Mouse (Mus musculus) WW6 (cell line): ENCODE measurements around the gene Ccdc18.
"Not testable (repeated sequence)": the region's sequence is repeated elsewhere in the genome, so short reads cannot be mapped to it uniquely, and the experiment has no call there.

Source experiments
- DNase-seq: peaks from one replicate; pipeline ENCODE4 v3.0.0-alpha.2; 2013; ENCODE audit warnings: low read depth, low spot score

Gene Ccdc18

DNA sequence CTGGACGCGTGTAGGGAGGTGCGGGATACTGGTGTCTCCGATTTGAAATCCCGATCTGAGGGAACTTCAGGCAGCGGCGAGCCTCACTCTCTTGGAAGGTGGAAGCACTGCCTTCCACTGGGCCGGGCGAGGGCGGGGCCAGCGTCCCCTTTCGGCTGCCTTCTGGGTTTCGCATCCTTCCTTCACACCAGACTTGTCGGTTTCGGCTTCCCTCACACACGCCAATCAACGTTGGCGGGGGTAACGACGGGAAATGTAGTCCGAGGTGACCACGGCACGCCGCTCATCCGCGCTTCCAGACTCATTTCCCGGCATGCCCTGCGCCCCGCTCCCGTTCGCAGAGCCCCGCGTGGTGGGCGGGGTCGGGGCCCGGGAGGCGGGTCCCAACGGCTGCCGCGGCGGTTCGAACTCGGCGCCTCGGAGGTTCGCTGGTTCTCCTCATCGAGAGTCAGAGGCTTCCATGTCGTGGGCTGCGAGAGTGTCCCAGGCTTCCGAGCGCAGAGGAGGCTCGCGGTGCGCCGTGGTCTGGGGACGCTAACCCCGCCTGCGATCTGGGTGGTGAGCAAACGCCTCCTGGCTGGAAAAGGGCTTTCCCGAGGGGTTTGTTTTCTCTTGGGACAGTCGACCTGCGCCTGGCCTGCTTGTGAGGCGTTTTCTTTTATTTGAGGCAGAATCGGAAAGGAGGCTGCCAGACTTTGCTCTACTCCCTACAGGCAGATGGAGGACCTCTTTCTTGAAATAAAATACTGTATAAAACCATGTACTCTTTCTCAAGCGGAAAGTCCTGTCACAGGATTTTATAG lies at the start of gene Ccdc18, which contains the start of gene Tmed5:
Gene Ccdc18 (plus strand): TSS at position 435 of the 803 bp plus-strand sequence.
Gene Tmed5 (minus strand): TSS at position 180 of the 803 bp plus-strand sequence.
- DNase-seq = peak; percentile 96

DNA sequence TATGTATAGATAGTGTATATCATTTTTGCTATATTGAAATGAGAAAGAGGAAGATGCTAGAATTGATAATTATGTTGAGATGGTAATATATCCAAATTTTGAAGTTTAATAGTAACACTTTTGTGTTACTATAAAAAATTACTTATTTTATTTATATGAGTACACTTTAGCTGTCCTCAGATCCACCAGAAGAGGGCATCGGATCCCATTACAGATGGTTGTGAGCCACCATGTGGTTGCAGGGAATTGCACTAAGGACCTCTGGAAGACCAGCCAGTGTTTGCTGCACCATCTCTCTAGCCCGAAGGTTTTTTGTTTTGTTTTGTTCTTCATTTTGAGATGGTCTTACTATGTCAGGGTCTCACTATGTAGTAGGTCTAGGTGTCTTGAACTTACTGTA lies 47.2 kb upstream of the Ccdc18 start:
- no peak for DNase-seq

DNA sequence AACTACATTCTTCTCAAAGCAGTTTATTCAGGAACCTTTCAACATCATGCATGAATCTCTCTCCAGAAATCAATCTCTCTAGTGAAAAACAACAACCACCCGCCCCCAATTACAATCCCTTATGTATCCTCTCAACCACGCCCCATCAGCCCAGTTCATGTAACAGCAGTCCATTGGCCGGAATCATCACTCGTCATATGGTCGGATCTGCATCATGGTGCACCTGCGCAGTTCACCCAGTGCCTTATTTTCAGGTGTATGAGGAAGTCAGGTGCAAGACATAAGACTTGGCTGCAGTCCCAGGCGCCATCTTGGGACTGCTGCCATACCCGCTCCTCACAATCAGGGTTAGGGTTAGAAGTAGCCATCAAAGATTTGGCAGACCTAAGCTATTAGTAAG lies 39.9 kb upstream of the Ccdc18 start:
- not testable (repeated sequence) for DNase-seq

- no peak for DNase-seq
Measured at GRCm38 (mm10) chr5:108097676-108098075, 35.0 kb upstream of the Ccdc18 start.

DNA sequence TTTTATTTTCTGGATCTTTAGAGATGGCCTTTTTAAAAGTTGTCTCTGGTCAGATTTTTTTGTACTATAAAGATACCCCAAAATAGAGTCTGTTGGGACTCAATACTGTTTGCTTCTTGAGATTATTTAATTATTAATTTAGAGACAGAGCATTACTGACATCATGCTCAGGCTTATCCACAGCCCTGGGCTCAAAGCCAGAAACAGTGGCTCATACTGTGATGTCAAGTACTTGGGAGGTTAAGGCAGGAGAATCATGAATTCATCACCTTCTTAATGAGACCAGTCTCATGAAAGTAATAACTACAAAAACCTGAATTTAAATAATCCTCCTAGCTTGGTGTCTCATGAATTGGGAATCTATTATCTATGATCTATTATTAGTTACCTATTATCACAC lies 32.5 kb upstream of the Ccdc18 start:
- DNase-seq = no peak

GRCm38 (mm10) chr5:108104306-108104705 lies 28.4 kb upstream of the Ccdc18 start:
- DNase-seq = no peak

GRCm38 (mm10) chr5:108109346-108109745 lies 23.3 kb upstream of the Ccdc18 start:
- DNase-seq = no peak

DNA sequence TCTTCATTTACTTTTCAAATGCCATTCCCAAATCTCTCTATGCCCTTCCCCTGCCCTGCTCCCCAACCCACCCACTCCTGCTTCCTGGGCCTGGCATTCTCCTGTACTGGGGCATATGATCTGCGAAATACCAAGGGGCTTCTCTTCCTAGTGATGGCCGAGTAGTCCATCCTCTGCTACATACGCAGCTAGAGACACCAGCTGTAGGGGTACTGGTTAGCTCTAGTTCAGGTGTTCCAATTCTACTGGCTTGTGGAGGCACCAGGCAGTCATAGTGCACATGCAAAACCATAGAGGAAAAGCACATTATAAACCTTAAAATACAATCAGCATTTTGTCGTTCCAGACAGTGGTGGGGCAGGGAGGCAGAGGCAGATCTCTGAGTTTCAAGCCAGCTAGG lies 15.0 kb upstream of the Ccdc18 start:
- no peak for DNase-seq

GRCm38 (mm10) chr5:108120221-108120900 lies 12.3 kb upstream of the Ccdc18 start:
- peak; percentile 46 for DNase-seq

GRCm38 (mm10) chr5:108131849-108132440 lies 730 bp upstream of the Ccdc18 start:
- DNase-seq = no peak

- no peak for DNase-seq
Measured at GRCm38 (mm10) chr5:108152592-108152991, 19.9 kb downstream of the Ccdc18 start.

DNA sequence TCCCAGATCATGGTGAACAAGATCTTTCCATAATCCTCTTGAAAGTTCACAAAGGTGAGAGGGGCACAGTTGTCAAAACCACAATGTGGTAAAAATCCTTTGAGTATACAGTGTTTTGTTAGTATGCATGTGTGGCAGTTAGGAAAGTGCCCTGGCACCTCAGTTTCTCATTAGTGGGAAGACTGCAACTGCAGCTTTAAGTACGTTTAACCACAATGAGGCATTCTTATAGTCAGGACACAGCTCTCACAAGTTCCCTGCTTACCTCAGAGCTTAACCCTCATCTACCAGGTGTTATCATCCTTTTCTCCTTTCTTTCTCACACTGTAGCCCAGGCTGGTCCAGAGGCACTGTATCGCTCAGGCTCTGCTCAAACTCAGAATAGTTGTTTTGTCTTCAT lies 28.1 kb downstream of the Ccdc18 start:
- DNase-seq = no peak

DNA sequence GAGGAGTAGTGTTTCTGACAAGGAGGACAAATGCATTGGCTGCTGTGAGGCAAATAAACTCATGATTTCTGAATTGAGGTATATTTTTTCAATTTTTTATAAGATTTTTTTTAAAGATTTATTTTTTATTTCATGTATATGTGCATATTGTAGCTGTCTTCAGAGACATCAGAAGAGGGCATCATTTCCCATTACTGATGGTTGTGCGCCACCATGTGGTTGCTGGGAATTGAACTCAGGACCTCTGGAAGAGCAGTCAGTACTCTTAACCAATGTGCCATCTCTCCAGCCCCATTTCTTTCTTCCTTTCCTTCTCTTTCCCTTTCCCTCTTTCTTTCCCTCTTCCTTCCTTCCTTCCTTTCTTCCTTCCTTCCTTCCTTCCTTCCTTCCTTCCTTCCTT lies 31.0 kb downstream of the Ccdc18 start:
- DNase-seq = no peak

GRCm38 (mm10) chr5:108184050-108184449 lies 51.4 kb downstream of the Ccdc18 start:
- no peak for DNase-seq

- no peak for DNase-seq
Measured at GRCm38 (mm10) chr5:108188967-108189366, 56.3 kb downstream of the Ccdc18 start.

DNA sequence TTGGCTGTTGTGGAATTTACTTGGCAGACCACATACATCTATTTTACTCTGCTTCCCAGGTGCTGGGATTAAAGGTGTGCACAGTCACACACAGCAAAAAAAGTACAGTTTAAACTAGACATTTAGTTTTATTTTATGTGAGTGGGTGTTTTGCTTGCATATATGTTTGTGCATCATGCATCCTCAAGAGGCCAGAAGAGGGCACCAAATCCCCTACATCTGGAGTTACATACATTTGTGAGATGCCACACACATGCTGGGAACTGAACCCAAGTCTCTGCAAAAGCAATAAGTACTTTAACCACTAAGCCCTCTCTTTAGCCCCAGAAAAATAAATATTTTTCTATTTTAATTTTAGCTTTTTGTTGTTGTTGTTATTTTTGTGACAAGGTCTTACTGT lies 73.3 kb downstream of the Ccdc18 start:
- DNase-seq = no peak

GRCm38 (mm10) chr5:108211512-108211911 lies 78.8 kb downstream of the Ccdc18 start:
- no peak for DNase-seq

DNA sequence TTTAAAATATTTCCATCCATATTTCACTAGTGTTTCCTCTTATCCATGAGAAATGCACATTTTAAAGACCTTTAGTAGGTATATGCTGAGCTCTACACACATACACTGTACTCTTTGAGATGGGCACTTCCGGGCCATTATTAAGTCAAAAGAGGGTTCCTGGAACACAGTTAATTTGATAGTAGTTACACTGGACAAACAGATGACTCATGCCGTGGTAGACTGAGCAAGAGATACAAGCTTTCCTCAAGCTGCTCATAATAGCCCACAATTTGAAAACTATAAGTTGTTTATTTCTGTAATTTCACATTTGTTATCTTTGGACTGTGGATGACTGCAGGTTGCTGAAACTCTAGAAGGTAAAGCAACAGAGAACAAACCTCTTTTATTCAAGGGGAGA lies 82.3 kb downstream of the Ccdc18 start:
- no peak for DNase-seq

DNA sequence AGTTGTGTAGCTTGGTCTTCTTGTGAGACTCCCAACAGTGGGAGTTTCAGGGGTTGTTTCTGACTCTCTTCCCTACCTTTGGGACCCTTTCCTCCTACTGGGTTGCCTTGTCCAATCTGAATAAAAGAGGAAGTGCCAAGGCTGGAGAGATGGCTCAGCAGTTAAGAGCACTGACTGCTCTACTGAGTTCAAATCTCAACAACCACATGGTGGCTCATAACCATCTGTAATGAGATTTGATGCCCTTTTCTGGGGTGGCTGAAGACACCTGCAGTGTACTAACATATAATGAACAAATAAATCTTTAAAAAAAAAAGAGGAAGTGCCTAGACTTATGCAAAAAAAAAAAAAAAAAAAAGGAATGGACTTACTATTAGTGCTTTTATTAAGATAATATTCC lies 91.4 kb downstream of the Ccdc18 start:
- DNase-seq = no peak

GRCm38 (mm10) chr5:108226159-108226558 lies 93.5 kb downstream of the Ccdc18 start:
- DNase-seq = no peak

DNA sequence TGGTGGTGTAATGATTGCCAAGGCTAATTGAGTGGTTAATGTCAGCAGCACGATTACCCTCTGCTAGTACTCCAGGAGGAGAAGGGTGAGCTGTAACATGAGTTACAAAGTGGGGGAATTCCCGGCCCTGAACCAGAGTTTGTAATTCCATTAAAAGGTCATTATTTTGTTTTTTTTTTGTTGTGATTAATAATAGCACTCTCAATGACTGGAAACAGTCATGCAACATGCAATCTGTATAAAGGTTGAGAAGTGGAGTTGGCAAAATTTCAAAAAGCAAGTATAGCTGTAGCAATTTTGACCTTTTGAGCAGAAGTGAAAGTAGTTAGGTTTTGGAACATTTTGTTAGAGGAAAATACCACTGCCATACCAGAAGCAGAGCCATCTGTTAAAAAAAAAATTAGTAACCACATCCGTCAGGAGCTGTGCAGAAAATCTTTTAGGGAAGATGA lies 113.7 kb downstream of the Ccdc18 start:
- DNase-seq = no peak

DNA sequence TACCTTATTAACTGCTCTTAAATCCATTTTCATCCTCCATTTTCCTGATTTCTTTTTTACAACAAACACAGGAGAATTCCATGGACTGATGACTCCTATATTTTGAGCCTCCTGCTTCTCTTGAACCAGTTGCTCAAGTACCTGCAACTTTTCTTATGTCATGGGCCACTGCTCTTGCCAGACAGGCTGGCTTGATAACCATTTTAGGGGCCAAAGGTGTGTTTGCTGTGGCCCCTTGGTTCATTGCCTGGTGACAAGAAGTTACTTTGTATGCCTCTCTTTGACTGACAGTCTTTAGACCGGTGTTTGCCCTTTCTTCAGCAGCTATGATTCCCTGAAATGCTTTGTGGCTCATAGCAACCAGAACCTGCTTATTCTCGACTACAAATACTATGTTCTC lies 117.4 kb downstream of the Ccdc18 start:
- DNase-seq = no peak

- DNase-seq = no peak
Measured at GRCm38 (mm10) chr5:108255259-108255658, 122.6 kb downstream of the Ccdc18 start.
